Mouse (Mus musculus): Measurements from ENCODE around the gene Ptprn2. TPM values are rescaled to one million over a fixed set of nuclear protein-coding genes. Genes with fewer than 3 reads are reported as not detected.

The Ptprn2 gene
- polyA plus RNA-seq, 1 experiment, result not detected

DNA sequence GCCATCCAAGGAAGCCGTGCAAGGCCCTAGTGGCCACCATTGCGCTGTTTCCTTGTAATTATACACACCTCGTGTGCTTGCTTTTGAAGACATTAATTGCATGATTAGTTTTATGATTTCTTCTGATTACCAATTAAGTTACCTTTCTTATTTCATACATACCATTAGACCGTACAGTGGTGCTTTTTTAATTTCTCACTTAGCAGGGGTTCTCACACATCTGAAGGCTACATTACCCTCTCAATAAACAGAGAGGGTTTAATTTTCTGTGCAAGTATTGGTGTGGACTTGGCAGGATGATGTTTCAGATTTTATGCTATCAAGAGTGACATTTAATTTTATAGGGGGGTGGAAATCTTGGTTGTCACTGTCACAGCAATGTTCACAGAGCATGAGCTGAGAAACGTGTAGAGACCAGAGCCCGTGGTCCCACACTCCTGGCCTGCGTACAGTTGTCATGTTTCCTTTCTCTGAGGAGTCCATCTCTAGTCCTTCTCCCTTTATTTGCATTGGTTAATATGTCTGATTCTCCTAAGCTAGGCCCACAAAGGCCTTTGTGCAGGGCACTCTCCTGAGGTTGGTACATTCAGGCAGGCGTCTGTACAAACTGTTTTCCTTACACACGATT is 567.8 kb downstream of the Ptprn2 start:
- Histone ChIP-seq H3K4me3 (ENCODE audit: insufficient read depth, low read depth, low read length) (no peak overlapping the region), H3K27ac (replicated peaks; ENCODE audit: low read depth, low read length) (no peak overlapping the region), H3K4me1 (ENCODE audit: control insufficient read depth, insufficient read depth, insufficient read length, low read length) (no peaks in the 10 kb centered on the region)

DNA sequence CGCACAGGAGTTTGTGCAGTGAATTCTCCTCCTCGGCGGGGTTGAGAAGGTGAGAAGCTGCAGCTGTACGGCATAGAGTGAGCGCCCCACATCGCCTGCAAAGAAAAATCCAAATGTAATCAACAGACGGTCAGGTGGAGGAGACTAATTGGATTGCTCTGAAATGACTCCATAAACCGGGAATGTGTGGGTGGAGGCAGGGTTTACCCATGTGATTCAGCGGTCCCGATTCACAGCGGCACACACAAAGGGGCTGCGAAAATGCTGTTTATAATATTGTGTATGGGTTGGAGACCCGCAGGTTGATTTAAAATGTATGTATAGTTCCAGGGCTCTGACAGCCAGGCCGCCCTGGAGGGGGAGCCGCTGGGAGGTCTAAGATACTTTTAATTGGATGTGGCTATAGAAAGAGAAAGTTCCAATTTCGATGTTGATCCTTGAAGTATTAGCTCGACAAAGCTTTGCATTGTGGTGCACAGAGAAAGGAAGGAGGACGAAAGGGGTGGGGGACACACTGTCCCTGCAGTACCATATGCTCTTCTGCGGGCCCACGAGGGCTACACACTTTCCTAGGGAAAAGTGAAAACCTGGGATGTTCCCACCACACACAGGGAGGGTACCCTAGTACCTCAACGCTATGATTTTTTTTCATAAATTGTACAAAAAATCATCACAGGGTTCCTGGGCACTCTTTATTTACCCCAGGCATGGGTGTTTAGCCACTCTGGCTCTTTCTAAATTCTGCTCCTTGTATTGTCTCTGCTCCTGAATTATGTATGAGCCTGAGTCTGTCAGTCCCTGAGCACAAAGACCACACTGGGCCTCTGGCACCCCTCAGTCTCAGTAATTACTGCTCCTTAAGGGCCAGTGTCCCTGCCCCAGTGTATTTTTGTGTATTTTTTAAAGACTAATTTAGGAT is 568.6 kb downstream of the Ptprn2 start:
- Histone ChIP-seq H3K4me1 (ENCODE audit: control insufficient read depth, insufficient read depth, insufficient read length, low read length) (no peaks in the 10 kb centered on the region), H3K4me3 (ENCODE audit: insufficient read depth, low read depth, low read length) (no peak overlapping the region), H3K27ac (replicated peaks; ENCODE audit: low read depth, low read length) (no peak overlapping the region)

DNA sequence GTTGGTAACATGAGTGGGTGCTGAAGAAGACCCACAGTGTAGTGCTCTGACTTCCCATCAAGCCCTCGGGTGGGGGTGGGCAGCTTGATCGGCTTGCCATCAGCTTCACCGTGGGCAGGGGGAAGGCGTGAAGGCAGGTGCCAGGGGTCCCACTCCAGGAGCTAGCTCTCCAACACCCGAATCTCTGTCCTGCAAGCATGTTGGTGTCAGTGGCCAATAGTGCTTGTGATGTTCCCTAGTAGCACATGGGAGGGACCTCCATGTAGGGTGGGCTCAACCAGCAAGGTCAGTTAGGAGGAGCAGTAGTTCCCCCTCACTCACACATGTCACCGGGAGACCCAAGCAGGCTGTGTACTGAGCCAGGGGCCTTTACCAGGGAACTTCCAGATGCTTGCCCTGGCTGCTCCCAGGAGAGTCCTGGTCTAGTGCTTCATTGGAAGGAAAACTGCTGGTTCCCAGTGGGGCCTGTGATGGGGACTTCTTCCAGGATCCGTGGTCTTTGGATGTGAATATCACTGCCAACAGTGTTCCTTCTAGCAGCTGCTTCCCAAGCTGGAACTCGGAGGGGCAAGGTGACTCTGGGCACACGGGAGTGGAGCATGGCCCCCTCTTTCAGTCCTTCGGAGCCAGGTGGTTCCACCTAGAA is 569.5 kb downstream of the Ptprn2 start:
- H3K27ac ChIP-seq (replicated peaks; ENCODE audit: low read depth, low read length), result no peak overlapping the region
- no peak overlapping the region for H3K4me3 ChIP-seq (ENCODE audit: insufficient read depth, low read depth, low read length)
- H3K4me1 ChIP-seq (ENCODE audit: control insufficient read depth, insufficient read depth, insufficient read length, low read length), result no peaks in the 10 kb centered on the region

DNA sequence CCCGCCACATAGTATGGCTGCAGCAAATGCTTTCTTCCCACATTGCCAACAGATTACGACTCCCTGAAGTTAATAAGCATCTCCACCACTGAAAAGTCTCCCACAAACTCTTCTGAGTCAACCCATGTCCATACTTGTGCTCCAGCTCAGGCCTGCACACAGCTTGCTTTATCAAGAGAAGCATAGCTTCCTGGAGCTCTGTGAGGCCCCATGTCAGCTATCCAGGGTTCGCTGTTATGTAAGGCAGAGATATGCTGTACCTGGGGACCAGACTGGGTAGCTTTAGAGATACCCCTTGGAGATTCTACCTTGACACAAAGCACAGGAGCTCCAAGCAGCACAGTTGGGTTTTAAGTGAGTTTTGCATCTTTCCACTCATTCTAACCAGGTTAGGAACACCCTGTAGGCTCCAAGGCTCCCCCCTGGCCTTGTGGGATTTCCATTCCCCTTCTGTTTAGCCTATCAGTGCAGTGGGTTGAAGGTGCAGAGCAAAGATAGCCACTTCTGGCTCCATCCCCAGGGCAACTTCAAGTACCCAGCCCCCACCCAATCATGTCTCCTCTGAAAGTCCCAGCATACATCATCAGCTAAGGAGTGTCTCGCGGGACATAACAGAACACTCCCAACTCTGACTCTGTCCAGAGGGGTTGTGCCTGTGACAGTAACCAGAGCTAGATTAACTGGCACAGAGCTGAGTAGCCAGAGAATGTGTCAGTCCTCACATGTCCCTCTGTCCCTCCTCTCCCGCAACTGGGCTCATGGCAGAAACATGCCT is 572.9 kb downstream of the Ptprn2 start:
- no peak overlapping the region for H3K27ac ChIP-seq (replicated peaks; ENCODE audit: low read depth, low read length)
- no peak overlapping the region for H3K4me3 ChIP-seq (ENCODE audit: insufficient read depth, low read depth, low read length)
- no peaks in the 10 kb centered on the region for H3K4me1 ChIP-seq (ENCODE audit: control insufficient read depth, insufficient read depth, insufficient read length, low read length)

DNA sequence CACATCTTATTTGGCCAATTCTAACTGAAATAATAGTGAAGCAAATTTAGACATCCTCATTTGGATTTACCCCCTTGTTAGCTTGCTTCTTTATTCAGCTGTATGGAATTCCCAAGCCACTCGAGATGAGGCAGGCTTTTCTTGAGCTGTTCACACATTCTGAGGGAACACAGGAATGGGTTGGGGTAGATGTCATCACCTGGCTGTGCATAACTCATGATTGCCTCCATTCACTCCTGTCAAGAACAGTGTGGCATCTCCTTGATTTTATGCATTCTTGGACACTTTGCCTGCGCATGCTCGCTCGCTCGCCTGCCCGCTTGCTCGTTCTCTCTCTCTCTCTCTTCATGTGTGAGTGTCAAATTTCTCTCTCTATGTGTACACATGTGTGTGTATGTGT is 573.5 kb downstream of the Ptprn2 start:
- Histone ChIP-seq H3K4me1 (ENCODE audit: control insufficient read depth, insufficient read depth, insufficient read length, low read length) (no peaks in the 10 kb centered on the region), H3K27ac (replicated peaks; ENCODE audit: low read depth, low read length) (no peak overlapping the region), H3K4me3 (ENCODE audit: insufficient read depth, low read depth, low read length) (no peak overlapping the region)

DNA sequence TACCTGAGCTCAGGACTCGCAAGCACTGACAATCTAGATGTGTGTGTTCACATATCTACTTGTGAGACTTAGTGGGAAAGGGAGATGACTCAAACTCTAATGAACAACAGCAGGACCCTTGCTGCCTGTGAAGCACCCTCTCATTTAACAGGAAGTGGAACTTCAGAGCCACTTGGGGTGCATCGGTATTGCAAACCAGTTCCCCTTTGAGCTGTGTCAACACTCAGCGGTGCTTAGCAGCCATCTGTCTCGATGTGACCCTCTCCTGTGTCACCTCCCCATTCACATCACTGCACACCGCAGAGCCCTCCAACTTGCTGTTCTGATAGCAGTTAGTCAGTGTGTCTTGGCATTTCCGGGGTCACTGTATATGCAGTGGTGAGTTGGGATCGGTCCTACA is 592.1 kb downstream of the Ptprn2 start:
- Histone ChIP-seq H3K27ac (replicated peaks; ENCODE audit: low read depth, low read length) (no peak overlapping the region), H3K4me1 (ENCODE audit: control insufficient read depth, insufficient read depth, insufficient read length, low read length) (no peaks in the 10 kb centered on the region), H3K4me3 (ENCODE audit: insufficient read depth, low read depth, low read length) (no peak overlapping the region)

DNA sequence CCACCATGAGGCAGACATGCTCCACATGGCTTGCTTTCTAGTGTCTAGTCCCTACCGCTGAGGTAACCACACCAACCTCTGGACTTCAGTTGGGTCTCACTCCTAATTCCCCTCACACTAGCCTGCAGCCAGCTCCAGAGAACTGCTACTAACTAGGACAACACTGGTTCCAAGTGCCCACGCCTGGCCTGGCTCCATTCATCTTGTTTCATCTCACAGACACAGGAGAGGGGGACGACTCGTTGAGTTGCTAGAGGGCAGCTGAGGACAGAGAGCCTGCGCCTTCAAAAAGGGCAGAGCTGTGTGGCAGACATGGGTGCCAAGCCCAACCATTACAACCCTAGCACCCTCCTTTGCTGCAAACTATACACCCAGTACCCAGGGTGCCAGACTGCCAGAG is 593.4 kb downstream of the Ptprn2 start:
- Histone ChIP-seq H3K4me3 (ENCODE audit: insufficient read depth, low read depth, low read length) (no peak overlapping the region), H3K4me1 (ENCODE audit: control insufficient read depth, insufficient read depth, insufficient read length, low read length) (no peaks in the 10 kb centered on the region), H3K27ac (replicated peaks; ENCODE audit: low read depth, low read length) (no peak overlapping the region)

DNA sequence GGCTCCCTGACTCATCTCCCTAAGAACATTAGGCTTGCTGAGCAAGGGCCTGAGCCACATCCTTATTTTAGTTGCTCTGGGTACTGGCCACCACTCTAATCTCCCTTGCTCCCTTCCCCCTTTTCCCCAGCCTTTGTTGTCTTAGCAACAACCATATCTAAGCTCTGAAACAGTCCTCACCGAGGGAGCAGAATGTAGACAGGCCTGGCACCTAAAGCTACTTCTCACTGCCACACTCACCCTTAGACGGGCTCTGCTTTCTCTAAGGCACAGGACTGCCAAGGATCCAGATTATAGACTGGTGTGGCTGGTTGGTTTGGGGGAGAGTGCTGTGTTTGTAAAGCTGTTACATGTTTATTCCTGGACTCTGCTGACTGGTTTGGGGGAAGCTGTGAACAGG is 594.2 kb downstream of the Ptprn2 start:
- no peaks in the 10 kb centered on the region for H3K4me1 ChIP-seq (ENCODE audit: control insufficient read depth, insufficient read depth, insufficient read length, low read length)
- no peak overlapping the region for H3K27ac ChIP-seq (replicated peaks; ENCODE audit: low read depth, low read length)
- no peak overlapping the region for H3K4me3 ChIP-seq (ENCODE audit: insufficient read depth, low read depth, low read length)

DNA sequence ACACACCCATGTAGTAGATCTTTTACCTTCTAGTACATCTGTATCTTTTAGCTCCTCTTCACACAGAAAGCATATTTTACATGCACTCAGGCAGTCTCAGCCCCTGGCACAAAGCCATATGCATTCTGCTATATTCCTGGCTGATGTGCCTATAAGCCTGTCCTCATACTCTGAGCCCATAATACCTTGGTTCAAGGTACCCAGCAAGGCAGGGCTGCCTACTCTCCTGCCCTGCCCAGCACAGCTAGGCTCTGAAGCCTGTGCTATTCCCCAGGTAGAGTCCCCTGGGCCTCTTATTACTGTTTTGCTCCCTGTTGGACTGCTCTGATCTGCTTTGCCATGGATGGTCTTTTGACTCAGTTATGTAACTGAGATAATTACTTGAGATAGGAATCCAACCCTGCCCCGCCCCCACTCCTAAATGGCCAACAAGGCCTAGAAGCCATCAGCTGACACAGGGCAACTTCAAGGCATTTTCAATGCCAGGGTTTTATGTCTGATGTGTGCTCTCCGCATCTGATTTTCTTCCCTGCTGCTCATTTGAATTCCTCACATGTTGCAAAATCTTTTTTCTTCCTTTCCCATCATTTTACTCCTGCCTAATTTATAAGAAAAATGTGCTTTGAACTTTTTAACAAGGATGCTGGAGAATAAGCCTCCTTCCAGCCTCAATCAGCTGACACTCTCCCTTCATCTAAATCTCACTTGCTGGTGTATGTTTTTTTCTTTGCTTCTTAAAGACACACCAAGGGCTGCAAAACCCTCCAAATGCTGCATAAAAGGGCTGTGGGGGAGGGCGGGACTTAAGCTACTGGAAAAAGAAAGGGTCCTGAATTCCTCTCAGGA is 598.6 kb downstream of the Ptprn2 start:
- Histone ChIP-seq H3K27ac (replicated peaks; ENCODE audit: low read depth, low read length) (no peak overlapping the region), H3K4me3 (ENCODE audit: insufficient read depth, low read depth, low read length) (no peak overlapping the region)

DNA sequence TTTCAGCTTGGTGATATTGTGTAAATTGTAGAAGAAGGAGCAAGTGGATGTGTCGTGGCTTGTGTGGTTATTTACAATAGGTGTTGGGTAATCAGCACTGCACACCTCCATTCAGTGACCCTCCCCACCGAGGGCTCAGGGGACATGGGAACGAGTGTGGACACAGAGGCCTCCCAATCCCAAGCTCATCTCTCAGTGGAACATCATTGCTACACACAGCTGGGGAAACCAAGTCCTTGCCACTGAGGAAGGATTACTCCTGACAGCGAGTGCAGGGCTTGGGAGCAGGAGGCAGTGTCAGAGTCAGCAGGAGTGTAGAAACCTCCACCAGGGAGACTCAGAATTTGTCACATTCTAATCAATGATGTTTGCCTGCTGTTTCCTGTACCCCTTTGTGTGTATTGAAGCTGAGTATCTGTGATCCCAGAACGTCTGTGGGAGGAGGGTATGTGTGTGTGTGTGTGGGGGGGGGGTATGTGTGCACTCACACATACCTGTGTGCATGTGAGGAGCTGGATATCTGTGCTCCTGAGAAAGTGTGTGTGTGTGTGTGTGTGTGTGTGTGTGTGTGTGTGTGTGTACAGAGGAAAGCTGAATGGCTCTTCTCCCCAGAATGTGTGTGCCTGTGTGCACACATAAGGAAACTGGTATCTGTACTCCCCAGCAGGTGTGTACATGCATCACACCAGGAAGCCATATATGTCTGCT is 599.3 kb downstream of the Ptprn2 start:
- Histone ChIP-seq H3K4me3 (ENCODE audit: insufficient read depth, low read depth, low read length) (no peak overlapping the region), H3K27ac (replicated peaks; ENCODE audit: low read depth, low read length) (no peak overlapping the region), H3K4me1 (ENCODE audit: control insufficient read depth, insufficient read depth, insufficient read length, low read length) (no peaks in the 10 kb centered on the region)

More for the DNA sequence above, 598.6 kb downstream of the Ptprn2 start:
- no peaks in the 10 kb centered on the region for H3K4me1 ChIP-seq (ENCODE audit: control insufficient read depth, insufficient read depth, insufficient read length, low read length)

DNA sequence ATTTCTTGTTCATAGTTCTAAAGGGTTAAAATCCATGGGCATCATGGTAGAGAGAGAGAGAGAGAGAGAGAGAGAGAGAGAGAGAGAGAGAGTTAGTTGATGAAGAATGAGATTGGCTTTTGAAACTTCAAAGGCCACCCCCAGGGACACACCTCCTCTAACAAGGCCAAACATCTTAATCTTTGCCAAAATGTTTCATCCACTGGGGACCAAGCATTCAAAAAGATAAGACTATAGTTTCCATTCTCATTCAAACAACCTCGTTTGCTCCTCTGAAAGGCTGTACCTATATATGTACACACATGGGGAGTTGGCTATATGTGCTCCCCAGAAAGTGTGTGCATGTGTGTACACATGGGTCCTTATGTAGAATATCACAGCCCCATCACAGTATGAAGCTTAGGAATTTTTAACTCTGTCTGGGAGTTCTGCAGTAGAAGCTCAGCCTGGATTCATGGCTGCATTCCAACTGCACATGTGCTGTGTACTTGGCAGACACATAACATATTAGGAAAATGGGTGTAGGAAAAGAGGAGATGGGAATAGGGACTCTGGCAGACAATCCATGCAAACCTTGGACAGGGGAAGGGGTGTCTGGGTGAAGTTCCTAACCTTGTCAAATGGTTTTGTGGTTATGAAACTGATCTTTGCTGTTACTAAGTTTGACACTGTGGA is 600.3 kb downstream of the Ptprn2 start:
- no peak overlapping the region for H3K27ac ChIP-seq (replicated peaks; ENCODE audit: low read depth, low read length)
- no peaks in the 10 kb centered on the region for H3K4me1 ChIP-seq (ENCODE audit: control insufficient read depth, insufficient read depth, insufficient read length, low read length)
- H3K4me3 ChIP-seq (ENCODE audit: insufficient read depth, low read depth, low read length), result no peak overlapping the region

DNA sequence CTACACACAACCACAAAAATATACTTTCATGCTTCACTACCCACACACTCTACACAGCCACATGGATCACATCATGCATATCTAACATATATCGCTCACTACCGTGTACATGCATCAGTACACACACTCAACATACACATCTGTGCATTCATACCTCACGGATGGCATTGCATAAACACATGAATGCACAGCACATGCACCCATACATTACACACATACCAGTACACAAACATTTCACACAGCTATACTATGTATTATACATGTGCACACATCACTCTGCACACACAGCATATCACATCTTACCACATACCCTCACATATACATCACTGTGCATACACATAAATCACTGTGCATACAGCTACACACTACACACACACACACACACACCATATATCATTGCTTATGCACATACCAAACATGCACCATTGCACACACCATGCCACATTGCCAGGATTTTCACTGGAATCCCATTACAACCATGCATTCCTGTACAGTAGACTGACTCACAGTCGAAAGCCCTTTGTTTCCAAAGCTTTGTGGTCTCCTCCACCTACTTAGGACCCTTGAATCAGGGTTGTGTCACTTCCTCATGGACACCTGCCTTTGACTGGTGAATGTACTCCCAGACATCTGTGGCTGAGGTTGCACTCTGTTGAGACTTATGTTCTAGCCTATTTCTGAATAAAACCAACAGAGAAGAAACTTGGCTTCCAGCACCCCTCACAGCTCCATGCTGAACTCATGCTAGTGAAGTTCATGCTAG is 607.0 kb downstream of the Ptprn2 start:
- H3K4me1 ChIP-seq (ENCODE audit: control insufficient read depth, insufficient read depth, insufficient read length, low read length), result no peaks in the 10 kb centered on the region
- H3K27ac ChIP-seq (replicated peaks; ENCODE audit: low read depth, low read length), result no peak overlapping the region
- H3K4me3 ChIP-seq (ENCODE audit: insufficient read depth, low read depth, low read length), result no peak overlapping the region

DNA sequence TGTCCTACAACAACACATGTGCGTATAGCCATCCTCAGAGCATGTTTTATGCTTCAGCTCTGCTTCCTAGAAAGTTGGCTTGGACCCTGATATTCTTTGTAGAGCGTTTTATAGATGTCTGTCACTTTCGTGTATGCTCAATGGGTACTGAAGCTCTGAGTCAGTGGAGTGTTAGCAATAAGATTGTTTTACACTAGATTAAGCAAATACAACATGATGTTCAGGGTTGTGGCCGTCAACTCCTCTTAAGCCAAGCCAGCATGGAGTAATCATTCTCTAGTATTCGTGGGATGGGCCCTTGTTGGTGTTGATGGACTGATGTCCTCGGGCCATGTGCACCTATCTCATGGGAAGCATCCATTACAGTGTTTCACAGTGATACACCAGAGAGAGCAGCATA is 610.4 kb downstream of the Ptprn2 start:
- Histone ChIP-seq H3K27ac (replicated peaks; ENCODE audit: low read depth, low read length) (no peak overlapping the region), H3K4me3 (ENCODE audit: insufficient read depth, low read depth, low read length) (no peak overlapping the region), H3K4me1 (ENCODE audit: control insufficient read depth, insufficient read depth, insufficient read length, low read length) (no peaks in the 10 kb centered on the region)
